Mouse (Mus musculus) midbrain, embryonic 14.5 days (tissue): ENCODE measurements at regions not wholly inside any gene's neighbourhood (a gene's known extent, or its start where the extent isn't known, plus 50 kb on each side); places are given as distances from the start of the nearest gene placed in this dataset.
A peak's percentile ranks its signal among the peaks of the same experiment; 100 is the strongest.

ENCODE experiments used
- ATAC-seq: fragments of 200-750 bp; cut with Nextera tagmentation; 2 replicates; pipeline ENCODE4 v1.8.0; 2017; ENCODE audit warnings: moderate number of reproducible peaks, moderate library complexity; ENCODE audit not compliant: low FRiP score, low TSS enrichment
- DNase-seq: peaks from one replicate; pipeline ENCODE4 v3.0.0-alpha.2; 2015
- H3K27ac ChIP-seq: fragments of 300-500 bp; sonication (generic); replicated peaks from 2 replicates; pipeline ENCODE4 v1.5.1; 2014; ENCODE audit warnings: mild to moderate bottlenecking, low read depth, low read length, moderate library complexity
- H3K27me3 ChIP-seq: fragments of 300-500 bp; sonication (generic); 2 replicates; pipeline ENCODE4 v1.6.1; 2014; ENCODE audit warnings: low read length, control low read depth, mixed read lengths; ENCODE audit not compliant: control insufficient read depth, insufficient read depth
- H3K36me3 ChIP-seq: fragments of 300-500 bp; sonication (generic); 2 replicates; pipeline ENCODE4 v1.6.1; 2014; ENCODE audit warnings: low read length, control low read depth; ENCODE audit not compliant: control insufficient read depth, insufficient read depth
- H3K4me1 ChIP-seq: fragments of 300-500 bp; sonication (generic); 2 replicates; pipeline ENCODE4 v1.6.1; 2014; ENCODE audit warnings: mild to moderate bottlenecking, antibody characterized with exemption, low read length, control low read depth; ENCODE audit not compliant: control insufficient read depth, insufficient read depth
- H3K4me2 ChIP-seq: fragments of 300-500 bp; sonication (generic); 2 replicates; pipeline ENCODE4 v1.6.1; 2014; ENCODE audit warnings: mild to moderate bottlenecking, low read length, moderate library complexity
- H3K4me3 ChIP-seq: fragments of 300-500 bp; sonication (generic); replicated peaks from 2 replicates; pipeline ENCODE4 v1.5.1; 2014; ENCODE audit warnings: low read depth, low read length
- H3K9ac ChIP-seq: fragments of 300-500 bp; sonication (generic); replicated peaks from 2 replicates; pipeline ENCODE4 v1.6.1; 2014; ENCODE audit warnings: mild to moderate bottlenecking, low read length, moderate library complexity
- H3K9me3 ChIP-seq: fragments of 300-500 bp; sonication (generic); 2 replicates; pipeline ENCODE4 v1.6.1; 2016; ENCODE audit warnings: low read length, control low read depth, mixed read lengths; ENCODE audit not compliant: control insufficient read depth
- WGBS: fragments of 180-500 bp; shearing (Covaris S2); extraction: QIAGEN DNeasy Blood & Tissue Kit; methylation state at CpG from one replicate; pipeline ENCODE4 v1.1.7; 2014; 5-methylcytosine and 5-hydroxymethylcytosine counted together

- no peaks in the 10 kb centered on the region for H3K27me3 ChIP-seq
- peak; percentile 5 for DNase-seq
- no peaks in the 10 kb centered on the region for H3K36me3 ChIP-seq
- H3K4me3 ChIP-seq: no peak overlapping the region
- 56% methylated on average over 9 of the region's 9 CpGs for WGBS
- ATAC-seq: no peak
- no peak overlapping the region for H3K4me2 ChIP-seq
- H3K4me1 ChIP-seq: no peaks in the 10 kb centered on the region
- no peaks in the 10 kb centered on the region for H3K9me3 ChIP-seq
- no peak overlapping the region for H3K9ac ChIP-seq
- no peak overlapping the region for H3K27ac ChIP-seq
These were observed 273.8 kb upstream of the Elavl2 start for GRCm38 (mm10) chr4:91674318-91674949.

- H3K27me3 ChIP-seq: no peaks in the 10 kb centered on the region
- H3K27ac ChIP-seq: no peak overlapping the region
- no peak overlapping the region for H3K9ac ChIP-seq
- no peaks in the 10 kb centered on the region for H3K9me3 ChIP-seq
- no peaks in the 10 kb centered on the region for H3K4me1 ChIP-seq
- DNase-seq (no peak), ATAC-seq (no peak)
- no peaks in the 10 kb centered on the region for H3K36me3 ChIP-seq
- no peak overlapping the region for H3K4me2 ChIP-seq
- H3K4me3 ChIP-seq: no peak overlapping the region
These were observed 272.7 kb upstream of the Elavl2 start for GRCm38 (mm10) chr4:91673325-91673724.
